Mouse (Mus musculus) thymus, postnatal 25 days (tissue): ENCODE measurements around the gene Neurl3.

ENCODE experiments used
- DNase-seq: peaks from one replicate; pipeline ENCODE4 v3.0.0; 2022

The Neurl3 gene

DNA sequence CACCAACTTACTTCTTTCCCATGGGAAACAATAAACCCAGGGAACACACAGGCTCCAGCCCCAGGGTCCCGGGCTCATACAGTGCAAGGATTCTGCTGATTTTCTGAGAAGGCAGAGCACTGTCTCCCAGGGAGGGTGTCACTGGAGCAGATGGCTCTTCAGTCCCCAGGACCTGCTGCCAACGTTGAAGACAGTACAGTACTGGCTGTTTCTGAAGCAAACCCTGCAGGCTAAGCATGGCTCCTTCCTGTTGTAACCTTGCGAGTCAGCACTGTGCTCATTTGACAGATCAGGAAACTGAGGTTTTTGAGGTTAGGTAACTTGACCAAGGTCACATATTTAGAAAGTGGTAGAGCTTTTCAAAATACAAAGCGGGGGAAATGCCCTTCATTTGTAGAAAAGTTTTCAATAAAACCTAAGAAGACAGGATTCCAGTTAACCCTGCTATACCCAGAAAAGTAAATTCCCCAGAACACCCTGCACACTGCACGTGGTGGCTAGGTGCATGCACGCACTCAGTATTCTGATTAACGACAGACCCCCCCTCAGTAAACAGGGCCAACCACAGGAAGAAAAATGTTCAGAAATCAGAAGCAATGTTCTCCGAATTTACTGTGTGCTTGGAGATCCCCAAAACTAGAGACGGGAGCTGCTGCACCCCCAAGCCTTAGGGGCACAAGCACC is 22.1 kb upstream of the Neurl3 start:
- peak; percentile 32 for DNase-seq

DNA sequence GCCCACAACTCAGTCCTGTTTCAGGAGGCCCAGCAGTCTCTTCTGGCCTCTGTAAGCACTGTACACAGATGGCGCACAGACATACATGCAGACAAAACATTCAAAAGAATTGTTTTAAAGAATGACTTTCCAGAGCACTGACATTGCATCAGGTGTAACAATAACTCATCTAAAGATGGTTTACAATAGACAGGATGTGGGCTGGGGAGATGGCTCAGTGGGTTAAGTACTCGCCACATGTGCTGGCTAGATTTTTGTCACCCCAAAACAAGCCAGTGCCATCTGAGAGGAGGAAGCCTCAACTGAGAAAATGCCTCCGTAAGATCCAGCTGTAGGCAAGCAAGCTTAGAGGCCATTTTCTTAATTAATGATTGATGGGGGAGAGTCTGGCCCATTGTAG is 19.9 kb upstream of the Neurl3 start:
- DNase-seq = peak; percentile 62

DNA sequence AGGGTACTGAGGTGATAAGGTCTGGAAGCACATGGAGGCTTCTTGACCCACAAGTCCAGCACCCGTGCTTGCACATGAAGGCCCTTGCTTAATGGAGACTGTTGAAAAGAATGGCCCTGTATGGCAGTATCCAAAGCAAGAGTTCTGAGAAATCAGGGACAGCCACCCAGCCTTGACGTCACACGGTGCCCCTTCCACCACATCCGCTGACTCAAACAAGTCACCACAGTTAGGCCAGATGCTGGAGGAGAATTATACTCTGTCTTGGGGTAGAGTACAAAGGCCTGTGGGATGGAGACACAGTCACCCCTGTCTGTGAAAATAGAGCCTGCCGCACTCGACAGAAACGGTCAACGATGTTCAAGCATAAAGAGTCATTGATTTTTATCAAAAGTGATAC is 19.0 kb upstream of the Neurl3 start:
- peak; percentile 41 for DNase-seq

DNA sequence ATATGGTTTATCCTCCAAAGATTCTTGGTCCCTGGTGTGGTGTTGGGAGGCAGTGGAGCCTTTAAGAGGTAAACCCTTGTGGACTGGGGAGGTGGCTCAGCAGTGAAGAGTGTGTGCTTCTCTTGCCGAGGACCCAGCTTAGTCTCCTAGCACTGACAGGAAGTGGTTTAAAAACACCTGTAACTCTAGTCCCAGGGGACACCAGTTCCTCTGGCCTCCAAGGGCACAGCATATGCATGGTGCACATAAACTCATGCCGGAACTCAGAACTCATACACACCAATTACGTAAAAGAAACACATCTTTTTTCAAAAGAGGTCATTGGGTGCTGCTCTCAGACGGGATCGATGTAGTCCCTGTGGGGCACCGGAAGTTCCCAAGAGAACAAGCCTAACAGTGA is 7.4 kb upstream of the Neurl3 start:
- DNase-seq = peak; percentile 54

DNA sequence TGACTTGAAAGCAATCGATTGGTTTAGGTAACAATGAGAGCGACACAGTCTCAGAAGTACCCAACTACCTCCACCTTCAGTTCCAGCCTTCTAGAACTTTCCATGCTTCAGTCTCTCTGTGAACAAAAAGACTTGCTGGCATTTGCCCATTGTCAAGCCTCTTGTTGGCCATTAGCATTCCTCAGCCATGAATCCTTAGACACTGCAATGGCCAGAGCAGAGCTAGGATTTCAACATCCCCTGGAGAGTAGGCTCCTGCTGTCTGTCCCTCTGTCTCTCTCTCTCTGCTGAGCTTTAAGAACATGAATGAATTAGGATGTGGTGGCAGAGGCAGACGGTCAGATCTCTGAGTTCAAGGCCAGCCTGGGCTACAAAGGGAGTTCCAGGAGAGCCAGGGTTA is 6.5 kb upstream of the Neurl3 start:
- DNase-seq = no peak

DNA sequence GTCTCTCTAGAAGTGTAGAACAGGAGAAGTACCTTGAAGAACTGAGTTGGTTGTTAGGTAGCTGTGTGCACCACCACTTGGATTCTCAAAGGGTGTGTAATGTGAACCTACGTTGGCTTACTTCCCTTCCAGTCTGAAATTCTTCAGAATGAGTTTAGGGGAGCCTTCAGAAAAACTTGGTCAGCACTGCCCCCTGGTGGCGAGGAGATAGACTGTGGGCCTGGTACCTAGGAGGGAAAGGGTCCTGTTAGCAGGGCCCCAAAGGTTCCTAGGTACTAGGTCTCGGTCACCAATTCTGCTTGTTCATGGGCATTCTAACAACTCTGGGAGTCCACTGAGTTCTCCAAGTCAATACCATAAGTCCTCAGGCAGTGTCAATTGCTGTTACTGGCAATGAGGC is 4.7 kb upstream of the Neurl3 start:
- DNase-seq = peak; percentile 91

DNA sequence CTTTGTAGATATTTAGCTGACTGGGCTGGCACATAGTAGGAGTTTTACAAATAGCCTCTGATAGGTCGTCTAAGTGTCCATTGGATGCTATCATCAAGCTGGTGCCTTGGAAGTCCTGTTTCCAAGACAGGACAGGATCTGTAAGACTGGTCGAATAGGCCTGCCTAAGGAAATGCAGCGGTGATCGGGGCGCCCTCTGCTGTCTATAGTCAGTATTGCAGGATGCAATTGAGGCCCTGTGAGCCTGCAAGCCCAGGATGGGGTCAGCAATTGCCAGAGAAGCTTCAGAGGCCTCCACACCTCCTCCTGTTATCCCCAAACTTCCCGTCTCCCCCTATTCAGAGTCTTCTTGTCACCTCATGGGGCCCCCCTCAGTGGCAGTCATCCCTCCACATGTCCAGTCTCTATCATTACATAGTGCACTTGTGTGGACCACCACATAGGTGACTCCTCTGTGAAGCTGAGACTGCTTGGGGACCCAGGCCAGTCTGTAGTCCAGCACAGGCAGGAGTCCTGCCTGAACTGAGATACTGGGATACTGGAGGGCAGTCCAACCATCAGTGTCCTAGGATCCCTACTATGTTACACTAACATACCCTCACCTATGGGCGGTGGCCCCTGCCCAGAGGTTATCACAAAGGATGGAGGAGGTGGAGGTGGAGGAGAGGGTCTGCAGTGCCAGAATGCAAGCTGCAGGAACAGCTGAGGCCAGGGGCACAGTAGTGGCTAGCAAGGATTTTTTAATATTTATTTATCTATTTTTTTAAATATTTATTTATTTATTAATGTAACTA is 3.0 kb upstream of the Neurl3 start:
- DNase-seq = peak; percentile 92

DNA sequence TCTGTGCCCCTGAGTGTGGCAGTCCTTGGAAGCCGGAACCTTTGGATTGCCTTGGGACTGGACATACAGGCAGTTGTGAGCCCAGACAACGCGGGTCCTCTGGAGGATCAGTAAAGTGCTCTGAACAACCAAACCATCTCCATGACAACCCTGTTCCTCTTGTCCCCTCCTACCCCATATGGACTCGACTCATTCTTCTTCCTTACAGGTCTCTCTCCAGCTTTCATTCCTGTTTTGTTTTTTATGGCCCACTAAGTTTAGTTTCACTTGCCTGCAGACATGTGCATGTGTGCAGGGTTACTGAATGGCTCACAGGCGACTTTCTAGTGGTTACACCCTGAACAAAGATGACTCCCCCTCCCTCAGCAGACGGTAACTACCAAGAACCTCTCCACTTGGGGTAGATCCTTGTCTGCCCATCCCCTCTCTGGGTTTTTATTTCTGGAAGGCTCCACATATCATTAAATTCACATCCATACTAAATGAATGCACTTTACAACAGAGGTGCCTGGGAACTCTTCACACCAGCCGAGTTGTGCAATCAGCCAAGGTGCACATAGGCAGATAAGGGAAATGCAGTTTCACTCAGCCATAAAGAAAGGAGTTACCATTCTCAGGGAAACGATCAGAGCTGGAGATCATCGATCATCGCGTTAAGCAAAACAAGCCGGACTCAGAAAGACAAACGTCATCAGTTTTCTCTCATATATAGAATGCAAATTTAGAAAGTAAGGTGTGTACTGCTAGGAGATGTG is 1.3 kb upstream of the Neurl3 start:
- DNase-seq = no peak

DNA sequence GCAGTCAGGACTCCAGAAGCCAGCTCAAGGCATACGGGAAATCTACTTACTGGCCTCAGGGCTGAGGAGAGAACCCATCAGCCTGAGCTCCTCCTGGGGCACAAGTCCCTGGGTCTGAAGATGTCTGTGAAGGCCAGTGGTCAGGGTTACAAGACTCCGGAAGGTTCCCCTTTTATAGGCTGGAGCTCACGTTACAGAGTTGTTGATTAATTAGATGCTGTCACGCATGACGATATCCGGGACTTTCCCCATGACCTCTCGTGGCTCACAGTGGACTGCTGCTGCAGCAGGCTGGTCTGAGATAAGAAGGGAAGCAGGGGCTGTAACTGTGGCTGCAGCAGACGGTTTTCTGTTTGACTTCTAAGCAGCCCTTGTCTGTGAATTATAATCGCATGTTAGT is 1.2 kb downstream of the Neurl3 start:
- DNase-seq = no peak

DNA sequence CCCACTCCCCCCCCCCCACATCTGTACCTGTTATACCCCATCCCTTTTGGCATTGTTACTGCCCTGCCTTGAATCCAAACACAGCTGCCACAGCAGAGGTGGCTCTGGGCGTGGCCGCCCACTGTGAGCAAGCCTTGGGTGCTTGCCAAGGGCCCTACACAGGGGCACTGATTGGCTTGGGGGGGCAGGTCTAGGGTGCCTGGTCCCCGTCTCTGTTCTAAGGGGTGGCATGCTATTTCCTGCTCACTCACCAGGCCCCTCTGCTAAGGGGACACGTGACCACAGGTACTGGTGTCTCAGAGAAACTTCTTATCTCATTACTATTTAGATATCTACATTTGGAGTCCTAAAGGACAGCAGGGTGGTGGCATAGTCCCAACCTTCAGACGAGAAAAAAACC is 1.9 kb downstream of the Neurl3 start:
- DNase-seq = peak; percentile 46

DNA sequence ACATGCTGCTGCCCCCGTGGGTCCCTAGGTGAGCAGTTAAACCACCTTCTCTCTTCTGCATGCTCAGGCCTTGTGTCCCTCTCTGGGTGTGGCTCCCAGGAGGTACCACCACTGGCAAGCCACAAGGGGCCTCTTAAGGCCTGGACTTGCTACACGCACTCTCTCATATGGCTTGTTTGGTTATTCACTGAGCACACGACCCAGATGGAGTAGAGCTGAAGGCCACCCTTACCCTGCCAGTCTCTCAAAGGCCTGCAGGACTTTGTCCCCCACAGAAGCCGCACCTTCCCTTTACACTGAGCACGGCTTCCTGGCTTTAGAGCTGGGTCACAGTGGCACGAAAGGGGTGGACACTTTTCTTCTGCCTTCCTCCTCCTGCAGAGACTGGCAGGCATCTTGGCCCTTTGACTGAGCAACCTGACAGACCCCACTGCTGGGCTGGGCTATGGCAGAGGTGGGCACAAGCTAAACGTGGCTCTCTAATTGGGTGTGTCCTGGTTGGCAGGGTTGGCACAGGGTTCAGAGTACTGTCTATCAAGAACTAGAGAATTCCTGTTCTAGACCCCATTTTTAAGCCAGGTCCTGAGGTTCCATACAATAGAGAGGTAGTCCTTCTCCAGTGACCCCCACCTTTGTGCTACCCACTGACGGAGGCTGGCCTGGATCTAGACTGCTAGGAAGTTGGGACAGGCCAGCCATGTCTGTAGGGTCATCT is 2.8 kb downstream of the Neurl3 start:
- no peak for DNase-seq

DNA sequence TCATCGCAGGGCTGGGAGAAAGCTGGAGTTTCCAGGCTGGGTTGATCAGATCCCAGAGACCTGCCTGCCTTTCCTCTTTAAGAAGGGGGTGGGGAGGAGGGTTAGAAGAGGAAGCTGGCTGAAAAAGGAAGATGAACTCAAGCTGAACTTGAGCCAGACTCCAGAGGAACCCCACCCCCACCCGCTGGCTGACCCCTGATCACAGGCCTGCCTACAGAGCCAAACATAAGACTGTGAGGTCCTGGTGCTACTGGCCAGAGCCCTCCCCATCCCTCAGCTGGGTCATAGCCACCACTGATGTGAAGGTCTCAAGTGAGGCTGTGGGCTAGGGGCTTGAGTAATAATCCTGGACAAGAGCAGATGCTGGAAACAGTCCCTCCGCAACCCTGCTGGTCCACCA is 3.8 kb downstream of the Neurl3 start:
- DNase-seq = no peak

DNA sequence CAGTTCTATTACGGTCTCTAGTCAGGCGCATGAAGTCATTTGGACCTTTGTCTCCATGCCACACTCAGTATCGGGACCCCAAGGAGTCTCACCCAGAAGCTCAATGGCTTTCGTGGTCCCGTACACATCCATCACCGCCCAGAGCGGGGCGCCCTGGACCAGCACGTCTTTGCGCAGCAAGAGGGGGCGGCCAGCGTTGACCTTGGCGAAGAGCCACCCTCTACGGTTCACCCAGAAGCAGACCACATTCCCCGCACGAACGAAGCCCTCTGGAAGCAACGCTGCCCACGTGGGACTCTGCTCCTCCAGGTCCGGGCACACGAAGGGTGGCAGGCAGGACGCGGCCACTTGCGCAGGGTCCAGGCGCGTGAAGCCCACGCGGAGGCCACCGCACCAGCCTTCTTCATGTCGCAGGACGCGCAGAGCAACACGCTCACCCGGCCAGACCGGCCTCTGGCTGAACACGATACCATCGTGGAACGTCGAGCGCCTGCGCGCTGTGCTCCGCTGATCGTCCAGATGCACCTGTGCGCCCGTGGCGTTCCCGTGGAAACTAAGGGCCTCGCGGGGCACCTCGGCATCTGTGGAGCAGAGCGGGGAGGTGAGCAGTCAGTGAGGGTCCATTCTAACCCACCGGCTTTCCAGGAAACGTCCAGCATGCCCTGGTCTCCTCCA is 5.2 kb downstream of the Neurl3 start:
- no peak for DNase-seq

DNA sequence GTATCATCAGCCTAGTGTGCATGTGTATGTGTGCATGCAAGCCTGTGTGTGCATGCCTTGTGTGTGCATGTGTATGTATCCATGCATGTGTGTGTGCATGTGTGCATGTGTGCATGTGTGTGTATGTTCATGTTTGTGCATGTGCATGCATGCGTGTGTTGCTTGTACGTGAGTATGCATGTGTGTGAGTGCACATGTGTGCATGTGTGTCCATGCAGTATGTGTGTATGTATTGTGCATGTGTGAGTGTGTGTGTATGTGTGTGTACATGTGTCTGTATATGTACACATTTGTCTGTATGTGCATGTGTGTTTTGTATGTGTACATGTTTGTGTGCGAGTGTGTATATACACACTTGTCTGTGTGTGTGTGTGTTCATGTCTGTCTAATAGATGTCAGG is 6.9 kb downstream of the Neurl3 start:
- no peak for DNase-seq

DNA sequence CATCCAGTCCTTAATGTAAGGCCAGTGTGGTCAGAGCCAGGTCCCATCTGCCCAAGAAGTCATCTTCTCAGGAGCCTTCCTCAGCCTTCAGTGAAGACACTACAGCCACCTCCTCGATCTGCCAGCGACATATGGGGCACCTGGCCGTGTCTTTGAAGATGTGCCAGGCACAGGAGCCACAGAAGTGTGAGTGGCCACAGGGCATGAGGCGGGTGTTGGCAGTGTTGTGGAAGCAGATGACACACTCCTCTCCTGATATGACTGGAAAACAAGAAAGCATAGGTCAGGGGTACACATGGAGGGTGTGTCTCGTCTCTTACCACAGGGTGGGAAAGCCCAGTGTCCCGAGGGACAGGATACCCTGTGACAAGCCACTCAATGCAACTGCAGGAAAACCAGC is 8.2 kb downstream of the Neurl3 start:
- DNase-seq = no peak

DNA sequence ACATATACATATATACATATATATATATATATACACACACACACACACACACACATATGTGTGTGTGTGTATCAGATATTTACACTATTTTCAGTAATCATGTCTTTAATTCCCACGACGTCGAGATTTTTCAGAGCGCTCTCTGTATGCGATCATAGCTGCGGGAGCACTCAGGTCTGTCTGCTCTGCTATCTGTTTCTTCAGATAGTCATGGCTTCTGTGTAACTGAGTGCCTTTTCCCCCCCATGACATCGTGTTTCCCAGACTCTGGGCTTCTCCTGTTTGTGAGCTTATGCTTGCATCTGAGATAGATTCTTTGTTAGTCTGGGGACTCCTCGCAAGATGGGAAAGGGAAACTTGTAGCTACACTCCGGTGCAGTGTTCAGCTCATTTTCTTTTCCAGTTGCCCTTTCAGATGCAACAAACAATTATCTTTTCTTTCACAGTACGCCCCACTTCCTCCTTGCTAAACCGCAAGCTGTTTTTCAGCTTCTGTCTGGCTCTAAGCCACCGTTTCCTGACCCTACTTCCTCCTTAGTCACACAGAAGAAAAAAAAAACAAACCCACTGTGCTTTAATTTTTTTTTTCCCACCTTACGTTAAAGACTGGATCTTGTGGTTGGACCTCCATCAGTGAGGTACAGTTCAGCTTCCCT is 10.5 kb downstream of the Neurl3 start:
- DNase-seq = peak; percentile 77

DNA sequence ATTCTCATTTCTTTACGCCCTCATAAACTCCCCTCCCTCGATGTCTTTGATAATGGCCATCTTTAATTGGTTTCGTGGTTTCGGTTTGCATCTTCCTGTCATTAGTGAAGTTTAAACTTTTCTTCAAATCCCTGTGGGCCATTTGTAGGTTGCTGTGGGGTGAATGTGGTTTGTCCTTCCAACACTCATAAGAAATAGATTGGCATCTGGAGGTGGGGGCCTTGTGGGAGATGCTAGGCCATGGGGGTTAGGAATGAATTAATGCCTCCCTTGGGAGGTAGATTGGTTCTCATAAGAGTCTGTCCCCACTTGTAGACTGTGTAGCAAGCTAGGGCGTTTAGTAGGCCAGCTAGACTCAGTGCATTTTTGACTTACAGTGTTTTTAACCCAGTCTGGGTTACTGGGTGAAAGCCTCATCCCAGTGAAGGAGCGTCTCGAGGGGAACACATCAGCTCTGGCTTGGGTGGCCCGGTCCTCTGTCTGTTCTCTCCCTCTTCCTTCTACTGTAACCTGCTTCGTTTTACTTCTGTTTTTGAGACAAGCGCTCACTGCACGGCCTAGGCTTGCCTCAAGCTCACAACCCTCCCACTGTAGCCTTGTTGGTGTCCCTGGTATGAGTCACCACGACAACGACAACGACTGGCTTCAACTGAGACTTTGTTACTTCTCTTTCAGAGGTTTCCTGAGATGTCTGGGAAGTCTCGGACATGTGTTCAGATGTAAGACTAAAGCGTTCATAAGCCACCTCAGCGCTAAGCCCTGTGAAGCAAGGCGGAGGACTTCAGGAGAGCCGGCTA is 12.6 kb downstream of the Neurl3 start:
- peak; percentile 43 for DNase-seq

DNA sequence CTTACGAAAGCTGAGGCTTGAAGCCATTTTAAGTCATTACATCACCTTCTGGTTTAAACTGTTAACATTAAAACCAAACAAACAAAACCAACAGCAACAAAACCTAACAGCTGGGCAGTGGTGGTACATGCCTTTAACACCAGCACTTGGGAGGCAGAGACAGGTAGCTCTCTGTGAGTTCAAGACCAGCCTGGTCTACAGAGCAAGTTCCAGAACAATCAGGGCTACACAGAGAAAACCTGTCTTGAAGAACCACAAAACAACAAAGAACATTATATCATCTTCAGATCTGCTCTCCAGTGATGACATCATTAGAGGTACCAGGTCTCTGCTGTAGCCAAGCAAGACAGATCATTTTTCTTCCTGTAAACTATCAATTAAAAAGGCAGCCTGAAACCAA is 14.1 kb downstream of the Neurl3 start:
- DNase-seq = no peak

DNA sequence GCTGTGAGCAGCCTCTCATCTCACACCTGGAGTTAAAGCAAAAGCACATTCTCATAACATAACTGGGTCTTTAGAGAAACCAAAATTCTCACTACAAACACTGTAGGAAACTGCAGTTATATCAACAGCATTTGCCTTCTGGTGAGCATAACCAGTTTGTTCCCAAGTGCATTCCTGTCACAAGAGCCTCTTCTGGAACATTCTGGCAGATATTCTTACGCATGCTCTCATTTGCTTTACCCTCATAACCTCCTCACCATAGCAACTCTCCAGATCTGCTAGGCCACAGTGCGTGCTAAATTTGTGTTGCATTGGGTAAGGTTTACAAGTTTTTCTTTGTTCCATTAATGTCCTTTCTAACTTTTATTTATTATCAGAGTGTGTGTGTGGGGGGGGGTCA is 15.2 kb downstream of the Neurl3 start:
- no peak for DNase-seq

DNA sequence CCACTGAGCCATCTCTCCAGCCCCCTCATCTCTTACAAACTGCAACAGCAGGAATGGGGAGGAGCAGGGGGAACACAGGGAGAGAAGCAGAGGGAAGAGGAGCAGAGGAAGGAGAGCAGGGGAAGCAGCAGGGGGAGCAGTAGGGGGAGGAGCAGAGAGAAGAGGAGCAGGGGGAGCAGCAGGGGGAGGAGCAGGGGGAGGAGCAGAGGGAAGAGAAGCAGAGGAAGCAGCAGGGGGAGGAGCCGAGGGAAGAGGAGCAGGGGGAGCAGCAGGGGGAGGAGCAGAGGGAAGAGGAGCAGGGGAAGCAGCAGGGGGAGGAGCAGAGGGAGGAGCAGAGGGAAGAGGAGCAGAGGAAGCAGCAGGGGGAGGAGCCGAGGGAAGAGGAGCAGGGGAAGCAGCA is 15.8 kb downstream of the Neurl3 start:
- DNase-seq = no peak

DNA sequence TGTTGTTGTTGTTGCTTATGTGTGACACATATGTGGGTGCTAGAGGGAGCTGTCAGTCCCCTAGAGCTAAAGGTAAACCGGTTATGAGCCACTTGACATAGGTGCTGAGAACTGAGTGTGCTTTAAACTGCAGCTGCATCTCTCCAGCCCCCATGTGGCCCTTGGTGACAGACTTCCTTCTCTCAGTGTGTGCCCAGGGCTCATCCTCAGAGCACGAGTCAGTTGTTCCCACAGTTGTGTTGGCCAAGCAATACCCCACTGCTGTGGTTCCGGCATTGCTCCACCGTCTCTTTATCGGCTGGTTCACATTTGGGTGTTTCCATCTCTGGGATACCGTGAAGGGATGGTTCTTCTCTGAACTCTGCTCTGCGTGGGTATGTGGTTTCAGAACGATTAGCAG is 17.2 kb downstream of the Neurl3 start:
- no peak for DNase-seq
